Mouse (Mus musculus) brain, embryonic 14.5 days (tissue): ENCODE results near the gene Camk2g.

Experiments
- CTCF ChIP-seq: fragments of 200-500 bp; IDR thresholded peaks from 2 replicates; pipeline ENCODE4 v1.5.1; 2012; ENCODE audit warnings: inconsistent platforms, mild to moderate bottlenecking, moderate library complexity, borderline replicate concordance; ENCODE audit not compliant: insufficient read depth, insufficient read length; ENCODE audit errors: extremely low read depth
- POLR2A ChIP-seq: fragments of 200-500 bp; IDR thresholded peaks from 2 replicates; pipeline ENCODE4 v1.6.1; 2012; ENCODE audit warnings: mild to moderate bottlenecking, inconsistent platforms, borderline replicate concordance; ENCODE audit not compliant: poor library complexity, insufficient read depth, insufficient read length, severe bottlenecking; ENCODE audit errors: extremely low read depth

DNA sequence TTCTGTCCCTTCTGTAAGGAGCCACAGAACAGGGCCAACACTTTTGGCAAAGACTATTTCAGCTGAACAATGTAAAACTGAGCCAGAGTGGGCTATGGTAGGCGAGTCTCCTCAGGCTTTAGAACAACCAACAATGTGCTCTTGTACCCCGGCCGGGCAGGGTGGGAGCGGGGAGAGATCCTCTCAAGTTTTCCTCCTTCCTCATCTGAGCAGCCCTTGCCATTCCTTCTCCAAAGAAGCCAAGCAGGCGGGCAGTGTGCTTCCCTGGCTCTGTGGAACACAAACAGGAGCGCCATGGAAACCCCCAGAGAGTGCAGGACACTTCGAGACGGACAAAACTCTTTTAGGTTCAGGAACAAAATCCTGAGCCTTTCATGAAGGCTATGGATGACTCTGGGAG lies 15.4 kb downstream of the Camk2g start:
- TF ChIP-seq POLR2A (no peak), CTCF (no peak)
